In genomic region chr2:158457610-158458009, GRCm38 (mm10) we compare ENCODE assay signal across 24 mouse cellular contexts. TPM values are rescaled to one million over a fixed set of nuclear protein-coding genes. Genes with fewer than 3 reads are reported as not detected.
"Had no signal": no experiment of that assay in that cellular context is flagged by ENCODE, and none has a peak within 500 bp of the region (broad histone marks: within the 10 kb centered on the region; RNA-seq: fewer than 3 reads in every experiment).

No protein-coding gene starts in this region.

- H3K27ac ChIP-seq: liver, embryonic 15.5 days; midbrain, embryonic 10.5 days; midbrain, embryonic 13.5 days; neural tube, embryonic 13.5 days; neural tube, embryonic 15.5 days had no signal

- DNase-seq: liver, postnatal 0 days; lung, embryonic 14.5 days; lung, postnatal 10 days; lung, postnatal 4 days; retina, postnatal 1 day; right cerebral cortex, adult 18-20 months; right cerebral cortex, postnatal 25 days; right cerebral cortex, postnatal 4 days; spleen, adult 18-20 months; thymus, adult 2 months; thymus, postnatal 25 days; thymus, postnatal 4 days had no signal

- H3K4me2 ChIP-seq: liver, embryonic 15.5 days; lung, embryonic 14.5 days; midbrain, embryonic 13.5 days; neural tube, embryonic 13.5 days; neural tube, embryonic 15.5 days had no signal

- H3K9ac ChIP-seq: liver, embryonic 15.5 days; liver, postnatal 0 days; lung, embryonic 14.5 days; midbrain, embryonic 13.5 days; neural tube, embryonic 13.5 days; neural tube, embryonic 15.5 days had no signal

- ATAC-seq: liver, postnatal 0 days; midbrain, embryonic 13.5 days; midbrain, embryonic 16.5 days had no signal

- H3K4me1 ChIP-seq: liver, embryonic 15.5 days; midbrain, embryonic 10.5 days; midbrain, embryonic 13.5 days; neural tube, embryonic 13.5 days; neural tube, embryonic 15.5 days had no signal

- H3K4me3 ChIP-seq: liver, embryonic 15.5 days; midbrain, embryonic 10.5 days; midbrain, embryonic 13.5 days; myocyte; neural tube, embryonic 13.5 days; neural tube, embryonic 15.5 days had no signal

- H3K9me3 ChIP-seq: liver, embryonic 15.5 days; midbrain, embryonic 10.5 days; midbrain, embryonic 13.5 days; neural tube, embryonic 13.5 days; neural tube, embryonic 15.5 days had no signal

- H3K27me3 ChIP-seq: liver, embryonic 15.5 days; midbrain, embryonic 13.5 days; neural tube, embryonic 13.5 days; neural tube, embryonic 15.5 days had no signal

RNA-seq across cellular contexts. Expression of gene Adig, which starts 44.8 kb away (rescaled TPM):
- total RNA-seq: megakaryocyte, adult 5-6 weeks; megakaryocyte-erythroid progenitor cell, adult 5-6 weeks had no signal
- polyA plus RNA-seq: liver, embryonic 15.5 days; liver, postnatal 0 days; lung, embryonic 16.5 days; midbrain, embryonic 10.5 days; midbrain, embryonic 13.5 days; midbrain, embryonic 16.5 days; myocyte; neural tube, embryonic 11.5 days; neural tube, embryonic 13.5 days; neural tube, embryonic 15.5 days had no signal

RNA-seq across cellular contexts. Expression of gene Arhgap40, which starts 55.0 kb away (rescaled TPM):
- total RNA-seq: megakaryocyte, adult 5-6 weeks; megakaryocyte-erythroid progenitor cell, adult 5-6 weeks had no signal
- polyA plus RNA-seq: liver, postnatal 0 days; lung, embryonic 14.5 days; lung, embryonic 16.5 days; myocyte; neural tube, embryonic 11.5 days; small intestine, adult 2 months had no signal
